In genomic region chr17:46049567-46049966, GRCm38 (mm10) we compare ENCODE assay signal across 17 mouse cellular contexts. TPM values are rescaled to one million over a fixed set of nuclear protein-coding genes. Genes with fewer than 3 reads are reported as not detected.
"Had no signal": no experiment of that assay in that cellular context is flagged by ENCODE, and none has a peak within 500 bp of the region (broad histone marks: within the 10 kb centered on the region; RNA-seq: fewer than 3 reads in every experiment).

No protein-coding gene starts in this region.

- DNase-seq: left cerebral cortex, postnatal 4 days; lung, adult 2 months; lung, postnatal 36 days; right cerebral cortex, postnatal 14 days; thymus, adult 18-20 months; thymus, postnatal 14 days had no signal

- H3K4me1 ChIP-seq: midbrain, embryonic 15.5 days had no signal

- H3K27me3 ChIP-seq: hindbrain, embryonic 12.5 days; liver, embryonic 15.5 days; midbrain, embryonic 15.5 days; neural tube, embryonic 12.5 days had no signal

- H3K4me2 ChIP-seq: hindbrain, embryonic 12.5 days; liver, embryonic 11.5 days; liver, embryonic 15.5 days; midbrain, embryonic 11.5 days; midbrain, embryonic 15.5 days; neural tube, embryonic 12.5 days had no signal

- H3K9me3 ChIP-seq: midbrain, embryonic 15.5 days had no signal

- ATAC-seq: hindbrain, embryonic 16.5 days; inflammation-experienced regulatory T-cells, adult 6 months; intestine, postnatal 0 days; lung, postnatal 0 days; midbrain, embryonic 15.5 days had no signal

- H3K27ac ChIP-seq: hindbrain, embryonic 12.5 days; layer of hippocampus, adult 2 months; liver, embryonic 15.5 days; midbrain, embryonic 15.5 days; neural tube, embryonic 12.5 days had no signal

- H3K4me3 ChIP-seq: hindbrain, embryonic 12.5 days; layer of hippocampus, adult 2 months; liver, embryonic 15.5 days; midbrain, embryonic 15.5 days; neural tube, embryonic 12.5 days had no signal

- H3K9ac ChIP-seq: hindbrain, embryonic 12.5 days; liver, embryonic 15.5 days; midbrain, embryonic 15.5 days; neural tube, embryonic 12.5 days had no signal

- H3K36me3 ChIP-seq: hindbrain, embryonic 12.5 days; liver, embryonic 15.5 days; midbrain, embryonic 15.5 days; neural tube, embryonic 12.5 days had no signal

RNA-seq across cellular contexts. Expression of gene Vegfa, which starts 17.4 kb away (rescaled TPM):
- polyA plus RNA-seq: inflammation-experienced regulatory T-cells, adult 6 months had no signal
